Mouse (Mus musculus) hindbrain, embryonic 12.5 days (tissue): ENCODE results near the gene Supv3l1. TPM values are rescaled to one million over a fixed set of nuclear protein-coding genes. Genes with fewer than 3 reads are reported as not detected.

Experiments
- ATAC-seq: fragments of 200-750 bp; cut with Nextera tagmentation; 2 replicates; pipeline ENCODE4 v1.8.0; 2017; ENCODE audit warnings: moderate TSS enrichment; ENCODE audit not compliant: low FRiP score
- H3K27ac ChIP-seq: fragments of 300-500 bp; sonication (generic); 2 replicates; pipeline ENCODE4 v1.5.1; 2016; ENCODE audit warnings: mild to moderate bottlenecking
- H3K27me3 ChIP-seq: fragments of 300-500 bp; sonication (generic); 2 replicates; pipeline ENCODE4 v1.6.1; 2016; ENCODE audit warnings: mild to moderate bottlenecking
- H3K36me3 ChIP-seq: fragments of 300-500 bp; sonication (generic); 2 replicates; pipeline ENCODE4 v1.6.1; 2016; ENCODE audit warnings: mild to moderate bottlenecking
- H3K4me1 ChIP-seq: fragments of 300-500 bp; sonication (generic); 2 replicates; pipeline ENCODE4 v1.6.1; 2016
- H3K4me2 ChIP-seq: fragments of 300-500 bp; sonication (generic); replicated peaks from 2 replicates; pipeline ENCODE4 v1.6.1; 2016; ENCODE audit warnings: mild to moderate bottlenecking
- H3K4me3 ChIP-seq: fragments of 300-500 bp; sonication (generic); 2 replicates; pipeline ENCODE4 v1.5.1; 2016; ENCODE audit warnings: mild to moderate bottlenecking
- H3K9ac ChIP-seq: fragments of 300-500 bp; sonication (generic); 2 replicates; pipeline ENCODE4 v1.6.1; 2016; ENCODE audit warnings: mild to moderate bottlenecking, moderate library complexity
- H3K9me3 ChIP-seq: fragments of 300-500 bp; sonication (generic); replicated peaks from 2 replicates; pipeline ENCODE4 v1.6.1; 2016; ENCODE audit warnings: mild to moderate bottlenecking
- WGBS: fragments of 180-500 bp; shearing (Covaris S2); methylation state at CpG from one replicate; pipeline ENCODE4 v1.1.7; 2016; 5-methylcytosine and 5-hydroxymethylcytosine counted together
- polyA plus RNA-seq: library from polyadenylated mRNA; unstranded; fragments of >200 nt; fragmentation: Nextera tagmentation; extraction: Ambion mirVana; gene quantifications from 2 replicates; pipeline ENCODE4 v1.2.1, GENCODE M21; 2016

Gene Supv3l1
- polyA plus RNA-seq, 1 experiment from 2014 or later: 24.3 TPM

DNA sequence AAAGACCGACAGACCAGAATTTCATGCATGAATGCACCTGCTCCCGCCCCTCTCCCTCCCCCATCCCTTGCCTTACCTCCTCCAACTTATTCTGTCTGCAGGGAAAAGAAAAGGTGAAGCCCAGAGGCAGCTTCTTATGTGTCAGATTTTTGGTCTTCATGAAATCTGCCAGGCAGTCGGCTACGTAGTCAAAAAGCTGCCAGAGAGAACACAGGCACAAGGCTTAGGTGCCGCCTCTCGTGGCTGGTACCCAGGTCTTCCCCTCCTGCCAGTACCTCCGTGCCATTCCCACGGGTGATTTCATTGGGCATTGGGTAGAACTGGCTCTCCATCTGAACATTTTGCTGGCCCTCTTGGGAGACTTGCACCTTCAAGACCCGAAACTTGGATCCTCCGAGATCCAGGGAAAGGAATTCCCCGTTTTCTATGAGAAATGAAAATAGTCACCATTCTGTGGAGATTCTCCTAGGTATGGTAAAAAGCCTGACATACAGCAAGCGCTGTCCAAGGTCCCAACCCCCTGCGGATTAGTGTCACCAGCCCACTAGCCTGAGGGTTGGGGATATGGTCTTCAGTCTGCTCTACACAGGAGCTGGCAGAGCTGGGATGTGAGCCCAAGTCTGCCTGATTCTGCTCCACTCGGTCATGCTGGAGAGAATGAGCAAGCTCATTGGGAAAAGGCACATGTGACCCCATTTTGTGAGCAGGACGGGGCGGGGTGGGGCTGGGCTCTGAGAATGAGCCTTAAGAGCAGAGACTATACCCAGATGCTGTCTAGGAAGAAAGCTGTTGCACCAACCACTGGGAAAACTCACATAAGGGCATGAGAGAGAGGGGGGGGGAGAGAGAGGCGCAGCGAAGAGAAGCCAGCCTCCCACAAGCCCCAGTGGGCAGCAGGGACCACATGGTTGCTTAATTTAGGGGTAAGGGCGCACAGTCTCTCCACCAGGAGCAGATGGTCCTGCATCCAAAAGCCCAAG, 37.8 kb downstream of the Supv3l1 start:
- Histone ChIP-seq H3K4me3 (no peak overlapping the region), H3K9ac (no peak overlapping the region), H3K27me3 (0 out of 2 replicates have a peak, but pooled peaks cover 6% of the 10 kb centered on the region), H3K4me2 (no peak overlapping the region), H3K9me3 (no peaks in the 10 kb centered on the region), H3K4me1 (peaks cover 4% of the 10 kb centered on the region; the same call in 1 of the 2 replicates), H3K36me3 (no peaks in the 10 kb centered on the region), H3K27ac (no peak overlapping the region)
- WGBS: 70% methylated on average over 19 of the region's 19 CpGs
- ATAC-seq: no peak

DNA sequence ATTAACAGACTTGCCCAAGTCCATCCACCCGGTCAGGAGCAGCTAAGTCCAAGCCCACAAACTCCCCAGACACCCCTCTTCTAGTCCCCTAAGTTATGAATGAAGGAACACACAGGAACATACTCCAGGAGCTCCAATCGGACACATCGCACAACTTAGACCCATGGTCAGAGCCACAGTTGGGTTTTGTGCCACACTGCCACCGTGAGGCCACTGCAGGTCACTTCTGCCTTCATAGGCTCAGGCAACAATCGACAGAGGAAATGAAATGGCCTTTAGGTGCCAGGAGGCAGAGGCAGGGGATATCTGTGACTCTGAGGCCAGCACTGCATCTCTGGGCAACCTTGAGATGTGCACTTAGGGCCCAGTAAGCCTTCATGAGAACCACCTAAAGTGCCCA, 38.6 kb downstream of the Supv3l1 start:
- H3K4me3 ChIP-seq: no peak overlapping the region
- no peak overlapping the region for H3K4me2 ChIP-seq
- H3K4me1 ChIP-seq: peaks cover 4% of the 10 kb centered on the region; the same call in 1 of the 2 replicates
- 0 out of 2 replicates have a peak, but pooled peaks cover 6% of the 10 kb centered on the region for H3K27me3 ChIP-seq
- ATAC-seq: 0 out of 2 replicates have a peak, but pooled peaks have one; percentile 32
- H3K36me3 ChIP-seq: no peaks in the 10 kb centered on the region
- no peak overlapping the region for H3K9ac ChIP-seq
- no peak overlapping the region for H3K27ac ChIP-seq
- WGBS: 17% methylated on average over 5 of the region's 5 CpGs
- no peaks in the 10 kb centered on the region for H3K9me3 ChIP-seq

DNA sequence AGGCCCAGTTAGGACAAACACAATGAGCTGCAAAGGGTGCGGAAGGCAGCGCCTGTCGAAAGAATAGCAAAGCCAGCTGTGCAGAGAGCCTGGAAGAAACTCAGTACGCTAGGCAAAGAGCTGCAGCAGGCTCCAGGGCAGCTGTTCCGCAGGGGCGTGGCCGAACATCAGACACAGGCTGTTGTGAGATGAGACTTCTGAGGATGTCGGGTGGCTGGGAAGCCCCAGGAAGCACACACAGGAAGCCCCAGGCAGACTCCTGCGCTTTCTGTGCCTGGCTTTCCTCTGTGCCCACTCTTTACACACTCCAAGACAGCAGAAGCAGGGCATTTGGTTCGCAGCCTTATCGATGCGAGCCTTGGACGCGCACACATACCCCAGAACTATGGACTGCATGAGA, 44.6 kb downstream of the Supv3l1 start:
- 31% methylated on average over 14 of the region's 14 CpGs for WGBS
- Histone ChIP-seq H3K36me3 (no peaks in the 10 kb centered on the region), H3K4me1 (peaks cover 6% of the 10 kb centered on the region; the same call in 1 of the 2 replicates), H3K27ac (no peak overlapping the region), H3K9me3 (no peaks in the 10 kb centered on the region), H3K4me2 (peak overlapping the region; percentile 39), H3K9ac (peak overlapping the region; percentile 5; the same call in 1 of the 2 replicates), H3K27me3 (0 out of 2 replicates have a peak, but pooled peaks cover 6% of the 10 kb centered on the region), H3K4me3 (no peak overlapping the region)
- ATAC-seq: 0 out of 2 replicates have a peak, but pooled peaks have one; percentile 13

DNA sequence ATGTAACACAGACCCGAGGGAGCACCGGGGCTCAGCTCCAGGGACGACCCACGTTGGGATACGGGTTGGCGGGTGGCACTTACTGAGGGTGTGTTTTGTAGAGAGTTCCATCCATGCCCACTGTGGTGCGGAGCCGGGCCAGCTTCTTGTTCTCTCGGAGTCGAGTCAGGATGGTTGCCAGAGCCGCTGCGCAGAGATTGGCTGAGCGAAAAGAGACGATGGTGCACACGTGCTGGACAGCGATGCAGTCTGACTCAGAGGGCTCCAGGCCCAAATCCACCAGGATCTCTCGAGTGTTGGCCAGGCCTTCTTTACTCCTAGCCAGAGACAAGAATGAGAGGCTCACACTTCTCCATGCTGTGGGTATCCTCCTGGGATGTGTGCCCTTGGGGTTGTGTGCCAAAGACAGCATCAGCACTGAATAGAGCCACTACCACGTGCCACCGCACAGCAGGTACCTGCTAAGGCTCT, 47.9 kb downstream of the Supv3l1 start:
- H3K9me3 ChIP-seq: no peaks in the 10 kb centered on the region
- no peaks in the 10 kb centered on the region for H3K27me3 ChIP-seq
- no peak overlapping the region for H3K9ac ChIP-seq
- H3K36me3 ChIP-seq: no peaks in the 10 kb centered on the region
- H3K27ac ChIP-seq: no peak overlapping the region
- peaks cover 6% of the 10 kb centered on the region; the same call in 1 of the 2 replicates for H3K4me1 ChIP-seq
- H3K4me2 ChIP-seq: no peak overlapping the region
- no peak overlapping the region for H3K4me3 ChIP-seq
- 77% methylated on average over 19 of the region's 19 CpGs for WGBS
- ATAC-seq: no peak

DNA sequence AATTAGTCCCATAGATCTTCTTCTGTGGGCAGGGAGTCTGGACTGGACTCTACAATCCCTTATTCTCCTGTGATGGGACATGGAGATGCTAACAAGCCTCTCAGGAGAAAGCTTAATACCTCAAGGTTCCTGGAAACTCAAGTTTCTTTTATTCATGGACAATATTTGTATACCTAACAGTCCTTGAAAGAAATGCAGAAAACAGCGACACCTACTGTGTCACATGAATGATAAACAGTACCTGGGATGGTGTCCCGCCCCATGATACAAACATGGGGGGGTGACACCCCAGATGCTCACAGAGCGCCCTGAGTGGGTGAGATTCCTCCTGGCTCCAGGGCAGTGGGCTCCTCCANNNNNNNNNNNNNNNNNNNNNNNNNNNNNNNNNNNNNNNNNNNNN, 66.5 kb downstream of the Supv3l1 start:
- H3K36me3 ChIP-seq: no peaks in the 10 kb centered on the region
- H3K4me1 ChIP-seq: no peaks in the 10 kb centered on the region
- no peaks in the 10 kb centered on the region for H3K9me3 ChIP-seq
- H3K27ac ChIP-seq: no peak overlapping the region
- H3K9ac ChIP-seq: no peak overlapping the region
- no peak for ATAC-seq
- no peak overlapping the region for H3K4me3 ChIP-seq
- no peaks in the 10 kb centered on the region for H3K27me3 ChIP-seq
- WGBS: 74% methylated on average over 3 of the region's 3 CpGs
- no peak overlapping the region for H3K4me2 ChIP-seq

DNA sequence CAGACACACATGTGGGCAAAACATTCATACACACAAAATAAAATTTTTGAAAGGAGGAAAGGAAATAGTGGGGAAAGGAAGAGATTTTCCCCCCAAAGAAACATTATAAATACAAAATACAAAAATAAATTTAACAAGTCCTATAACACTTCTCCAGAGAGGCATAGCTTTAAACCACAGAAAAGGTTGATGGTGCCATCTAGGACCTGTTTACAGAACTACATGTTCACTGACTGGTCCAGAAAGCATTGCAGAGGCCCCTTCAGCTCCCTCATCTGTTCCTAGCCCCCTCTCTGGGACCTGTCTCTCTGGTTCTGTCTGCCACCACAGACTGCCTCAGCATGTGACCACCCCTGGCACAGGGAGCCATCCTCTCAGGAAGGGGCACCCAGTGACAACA, 68.6 kb downstream of the Supv3l1 start:
- Histone ChIP-seq H3K4me2 (no peak overlapping the region), H3K9ac (no peak overlapping the region), H3K4me1 (no peaks in the 10 kb centered on the region), H3K36me3 (no peaks in the 10 kb centered on the region), H3K9me3 (no peaks in the 10 kb centered on the region), H3K4me3 (no peak overlapping the region), H3K27ac (no peak overlapping the region), H3K27me3 (no peaks in the 10 kb centered on the region)
- no peak for ATAC-seq

DNA sequence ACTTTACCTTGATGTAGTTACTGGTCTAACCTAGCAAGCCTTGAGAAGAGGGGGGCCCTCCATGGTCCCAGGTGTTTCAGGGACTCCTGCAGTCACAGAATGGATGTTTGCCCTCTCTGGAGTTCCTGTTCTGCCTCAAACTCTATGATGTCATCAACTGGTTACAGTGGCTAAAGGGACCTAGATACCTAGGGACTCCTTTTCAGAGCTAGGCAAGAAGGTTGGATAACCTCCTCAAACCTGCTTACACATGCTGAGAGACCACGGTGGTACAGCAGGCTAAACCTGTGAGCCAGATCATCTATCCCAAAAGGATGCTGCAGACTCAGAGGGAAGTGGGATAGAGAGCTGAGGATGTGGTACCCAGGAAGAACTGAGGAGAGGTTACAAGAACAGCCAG, 69.7 kb downstream of the Supv3l1 start, which contains the start of gene Hk1:
Gene Hk1 (minus strand): TSS at position 101 of the 400 bp plus-strand sequence.
- Histone ChIP-seq H3K9me3 (no peaks in the 10 kb centered on the region), H3K36me3 (no peaks in the 10 kb centered on the region), H3K4me3 (no peak within 1 kb of the TSS), H3K4me1 (no peaks in the 10 kb centered on the region; the same call in 1 of the 2 replicates), H3K27me3 (no peaks in the 10 kb centered on the region), H3K4me2 (no peak within 1 kb of the TSS), H3K9ac (no peak within 1 kb of the TSS), H3K27ac (no peak within 1 kb of the TSS)
- WGBS: 86% methylated on average over 1 of the region's 1 CpGs
- no peak for ATAC-seq

Other genes with a start within 250 kb of the Supv3l1 start
- gene Tspan15, start 218.5 kb downstream of the Supv3l1 start, polyA plus RNA-seq: 15.7 and 16.0 TPM in 2 replicates
- not detected in 2 replicates for gene Tacr2, start 197.3 kb downstream of the Supv3l1 start, polyA plus RNA-seq
- 56.6 and 60.7 TPM in 2 replicates for gene Hk1, start 69.8 kb downstream of the Supv3l1 start, polyA plus RNA-seq
- 1.1 and 1.2 TPM in 2 replicates for gene Hkdc1, start 27.2 kb downstream of the Supv3l1 start, polyA plus RNA-seq
- gene 4930507D05Rik, start 249 bp downstream of the Supv3l1 start, polyA plus RNA-seq: 0.90 and 0.98 TPM in 2 replicates
- gene Vps26a, start 37.1 kb upstream of the Supv3l1 start, polyA plus RNA-seq: 79.8 and 83.2 TPM in 2 replicates
- 3.4 and 6.2 TPM in 2 replicates for gene Srgn, start 77.7 kb upstream of the Supv3l1 start, polyA plus RNA-seq
- 74.3 and 74.7 TPM in 2 replicates for gene Kif1bp, start 128.7 kb upstream of the Supv3l1 start, polyA plus RNA-seq
- gene Ddx21, start 152.5 kb upstream of the Supv3l1 start, polyA plus RNA-seq: 25.3 TPM in 2 replicates
- 130 and 135 TPM in 2 replicates for gene Ddx50, start 201.5 kb upstream of the Supv3l1 start, polyA plus RNA-seq